Mouse (Mus musculus) kidney, embryonic 15.5 days (tissue): Measurements from ENCODE around the gene Txndc8. TPM values are rescaled to one million over a fixed set of nuclear protein-coding genes. Genes with fewer than 3 reads are reported as not detected.

Source experiments
- ATAC-seq: fragments of 200-750 bp; cut with Nextera tagmentation; replicated peaks from 2 replicates; pipeline ENCODE4 v1.8.0; 2017; ENCODE audit warnings: moderate TSS enrichment; ENCODE audit not compliant: low FRiP score
- H3K27ac ChIP-seq: fragments of 300-500 bp; sonication (generic); 2 replicates; pipeline ENCODE4 v1.5.1; 2015; ENCODE audit warnings: mild to moderate bottlenecking, inconsistent platforms
- H3K27me3 ChIP-seq: fragments of 300-500 bp; sonication (generic); 2 replicates; pipeline ENCODE4 v1.6.1; 2015; ENCODE audit warnings: inconsistent platforms
- H3K36me3 ChIP-seq: fragments of 300-500 bp; sonication (generic); 2 replicates; pipeline ENCODE4 v1.6.1; 2015; ENCODE audit warnings: inconsistent platforms
- H3K4me1 ChIP-seq: fragments of 300-500 bp; sonication (generic); 2 replicates; pipeline ENCODE4 v1.6.1; 2015; ENCODE audit warnings: inconsistent platforms
- H3K4me2 ChIP-seq: fragments of 300-500 bp; sonication (generic); 2 replicates; pipeline ENCODE4 v1.6.1; 2015; ENCODE audit warnings: moderate library complexity, mild to moderate bottlenecking, inconsistent platforms
- H3K4me3 ChIP-seq: fragments of 300-500 bp; sonication (generic); replicated peaks from 2 replicates; pipeline ENCODE4 v1.5.1; 2015; ENCODE audit warnings: mild to moderate bottlenecking, inconsistent platforms
- H3K9ac ChIP-seq: fragments of 300-500 bp; sonication (generic); 2 replicates; pipeline ENCODE4 v1.6.1; 2015; ENCODE audit warnings: mild to moderate bottlenecking, inconsistent platforms
- H3K9me3 ChIP-seq: fragments of 300-500 bp; sonication (generic); replicated peaks from 2 replicates; pipeline ENCODE4 v1.6.1; 2016; ENCODE audit warnings: inconsistent platforms
- WGBS: fragments of 180-500 bp; shearing (Covaris S2); methylation state at CpG from one replicate; pipeline ENCODE4 v1.1.7; 2015; ENCODE audit warnings: mixed read lengths; 5-methylcytosine and 5-hydroxymethylcytosine counted together
- polyA plus RNA-seq: library from polyadenylated mRNA; unstranded; fragments of >200 nt; fragmentation: Nextera tagmentation; extraction: Ambion mirVana; gene quantifications from 2 replicates; pipeline ENCODE4 v1.2.1, GENCODE M21; 2015

Txndc8 gene
- polyA plus RNA-seq, 1 experiment from 2014 or later, result not detected

- H3K4me1 ChIP-seq, result no peaks in the 10 kb centered on the region
- H3K27me3 ChIP-seq, result no peaks in the 10 kb centered on the region
- no peak overlapping the region for H3K9ac ChIP-seq
- H3K36me3 ChIP-seq, result no peaks in the 10 kb centered on the region
- ATAC-seq, result no peak
- no peaks in the 10 kb centered on the region for H3K9me3 ChIP-seq
- H3K4me2 ChIP-seq, result no peak overlapping the region
- WGBS, result 85% methylated on average over 6 of the region's 6 CpGs
- H3K4me3 ChIP-seq, result no peak overlapping the region
- H3K27ac ChIP-seq, result no peak overlapping the region
These were observed 34.4 kb downstream of the Txndc8 start for GRCm38 (mm10) chr4:57974400-57975117.

GRCm38 (mm10) chr4:57973592-57974268 lies 35.2 kb downstream of the Txndc8 start:
- no peaks in the 10 kb centered on the region for H3K9me3 ChIP-seq
- no peaks in the 10 kb centered on the region for H3K27me3 ChIP-seq
- H3K9ac ChIP-seq, result no peak overlapping the region
- ATAC-seq, result no peak
- no peak overlapping the region for H3K4me3 ChIP-seq
- no peak overlapping the region for H3K4me2 ChIP-seq
- H3K27ac ChIP-seq, result no peak overlapping the region
- 85% methylated on average over 6 of the region's 6 CpGs for WGBS
- no peaks in the 10 kb centered on the region for H3K36me3 ChIP-seq
- no peaks in the 10 kb centered on the region for H3K4me1 ChIP-seq

GRCm38 (mm10) chr4:57970285-57970684 lies 38.6 kb downstream of the Txndc8 start:
- no peak overlapping the region for H3K9ac ChIP-seq
- 0 out of 2 replicates have a peak, but pooled peaks cover 3% of the 10 kb centered on the region for H3K4me1 ChIP-seq
- no peak for ATAC-seq
- H3K4me2 ChIP-seq, result no peak overlapping the region
- no peaks in the 10 kb centered on the region for H3K9me3 ChIP-seq
- no peak overlapping the region for H3K4me3 ChIP-seq
- H3K27me3 ChIP-seq, result no peaks in the 10 kb centered on the region
- H3K27ac ChIP-seq, result no peak overlapping the region
- H3K36me3 ChIP-seq, result no peaks in the 10 kb centered on the region

DNA sequence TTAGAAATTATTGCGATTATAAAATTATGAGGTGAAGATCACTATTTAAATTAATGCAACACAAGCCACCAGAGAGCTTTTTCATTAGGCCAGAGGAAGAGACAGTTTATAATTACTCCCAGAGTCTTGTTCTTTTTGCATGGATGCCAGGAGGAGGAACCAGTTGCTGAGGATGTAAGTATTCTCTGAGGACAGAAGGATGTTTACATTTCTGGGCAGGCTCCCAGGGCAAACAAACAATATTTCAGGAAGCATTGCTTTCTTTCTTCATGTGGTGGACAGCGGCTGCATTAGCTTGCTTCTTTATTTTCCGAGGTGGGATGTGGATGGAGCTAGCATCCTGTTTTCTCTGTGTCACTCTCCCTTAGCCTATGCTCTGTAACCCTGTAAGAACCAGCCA lies 41.7 kb downstream of the Txndc8 start:
- 0 out of 2 replicates have a peak, but pooled peaks cover 3% of the 10 kb centered on the region for H3K4me1 ChIP-seq
- H3K9ac ChIP-seq, result no peak overlapping the region
- H3K27ac ChIP-seq, result no peak overlapping the region
- H3K27me3 ChIP-seq, result no peaks in the 10 kb centered on the region
- WGBS, result 59% methylated on average over 3 of the region's 3 CpGs
- H3K4me3 ChIP-seq, result no peak overlapping the region
- no peaks in the 10 kb centered on the region for H3K36me3 ChIP-seq
- no peak overlapping the region for H3K4me2 ChIP-seq
- H3K9me3 ChIP-seq, result no peaks in the 10 kb centered on the region
- no peak for ATAC-seq

DNA sequence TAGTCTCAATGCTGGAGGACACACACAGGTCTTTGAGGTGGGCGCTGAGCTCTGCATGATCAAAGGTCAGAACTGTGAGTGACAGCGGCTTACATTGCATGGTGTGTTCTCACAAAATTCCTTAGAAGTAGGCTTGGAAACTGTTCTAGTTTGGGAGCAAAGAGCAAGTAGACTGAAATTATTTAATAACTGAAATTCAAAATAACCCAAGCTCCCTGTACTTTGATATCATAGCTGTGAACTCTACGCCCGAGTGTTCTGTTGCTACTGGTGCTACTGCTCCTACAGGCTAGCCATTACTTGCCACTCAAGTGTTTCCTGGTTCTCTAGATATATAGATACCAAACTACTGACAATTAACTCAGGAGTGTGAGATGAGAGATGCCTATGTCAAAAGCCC lies 43.4 kb downstream of the Txndc8 start:
- 96% methylated on average over 4 of the region's 4 CpGs for WGBS
- Histone ChIP-seq H3K36me3 (no peaks in the 10 kb centered on the region), H3K27me3 (no peaks in the 10 kb centered on the region), H3K4me1 (0 out of 2 replicates have a peak, but pooled peaks cover 3% of the 10 kb centered on the region), H3K4me3 (no peak overlapping the region), H3K9ac (no peak overlapping the region), H3K4me2 (no peak overlapping the region), H3K27ac (no peak overlapping the region), H3K9me3 (no peaks in the 10 kb centered on the region)
- no peak for ATAC-seq

GRCm38 (mm10) chr4:57964143-57964542 lies 44.8 kb downstream of the Txndc8 start:
- WGBS, result 69% methylated on average over 1 of the region's 1 CpGs

GRCm38 (mm10) chr4:57959056-57959455 lies 49.9 kb downstream of the Txndc8 start:
- H3K27ac ChIP-seq, result no peak overlapping the region
- H3K9ac ChIP-seq, result no peak overlapping the region
- 81% methylated on average over 8 of the region's 8 CpGs for WGBS
- H3K9me3 ChIP-seq, result no peaks in the 10 kb centered on the region
- no peak overlapping the region for H3K4me3 ChIP-seq
- H3K4me2 ChIP-seq, result no peak overlapping the region
- peaks cover 3% of the 10 kb centered on the region; the same call in 1 of the 2 replicates for H3K27me3 ChIP-seq
- peaks cover 30% of the 10 kb centered on the region for H3K4me1 ChIP-seq
- H3K36me3 ChIP-seq, result 0 out of 2 replicates have a peak, but pooled peaks cover 4% of the 10 kb centered on the region
- ATAC-seq, result no peak

More at GRCm38 (mm10) chr4:57964143-57964542, 44.8 kb downstream of the Txndc8 start:
- ATAC-seq, result no peak
- Histone ChIP-seq H3K4me2 (no peak overlapping the region), H3K4me1 (0 out of 2 replicates have a peak, but pooled peaks cover 3% of the 10 kb centered on the region), H3K9ac (no peak overlapping the region), H3K9me3 (no peaks in the 10 kb centered on the region), H3K36me3 (no peaks in the 10 kb centered on the region), H3K27ac (no peak overlapping the region), H3K27me3 (no peaks in the 10 kb centered on the region), H3K4me3 (no peak overlapping the region)

GRCm38 (mm10) chr4:57958098-57958497 lies 50.8 kb downstream of the Txndc8 start:
- Histone ChIP-seq H3K27me3 (peaks cover 3% of the 10 kb centered on the region; the same call in 1 of the 2 replicates), H3K36me3 (0 out of 2 replicates have a peak, but pooled peaks cover 4% of the 10 kb centered on the region), H3K4me2 (no peak overlapping the region), H3K9me3 (no peaks in the 10 kb centered on the region), H3K4me1 (peaks cover 39% of the 10 kb centered on the region), H3K4me3 (no peak overlapping the region), H3K9ac (no peak overlapping the region), H3K27ac (no peak overlapping the region)
- ATAC-seq, result no peak
- WGBS, result 36% methylated on average over 9 of the region's 9 CpGs

DNA sequence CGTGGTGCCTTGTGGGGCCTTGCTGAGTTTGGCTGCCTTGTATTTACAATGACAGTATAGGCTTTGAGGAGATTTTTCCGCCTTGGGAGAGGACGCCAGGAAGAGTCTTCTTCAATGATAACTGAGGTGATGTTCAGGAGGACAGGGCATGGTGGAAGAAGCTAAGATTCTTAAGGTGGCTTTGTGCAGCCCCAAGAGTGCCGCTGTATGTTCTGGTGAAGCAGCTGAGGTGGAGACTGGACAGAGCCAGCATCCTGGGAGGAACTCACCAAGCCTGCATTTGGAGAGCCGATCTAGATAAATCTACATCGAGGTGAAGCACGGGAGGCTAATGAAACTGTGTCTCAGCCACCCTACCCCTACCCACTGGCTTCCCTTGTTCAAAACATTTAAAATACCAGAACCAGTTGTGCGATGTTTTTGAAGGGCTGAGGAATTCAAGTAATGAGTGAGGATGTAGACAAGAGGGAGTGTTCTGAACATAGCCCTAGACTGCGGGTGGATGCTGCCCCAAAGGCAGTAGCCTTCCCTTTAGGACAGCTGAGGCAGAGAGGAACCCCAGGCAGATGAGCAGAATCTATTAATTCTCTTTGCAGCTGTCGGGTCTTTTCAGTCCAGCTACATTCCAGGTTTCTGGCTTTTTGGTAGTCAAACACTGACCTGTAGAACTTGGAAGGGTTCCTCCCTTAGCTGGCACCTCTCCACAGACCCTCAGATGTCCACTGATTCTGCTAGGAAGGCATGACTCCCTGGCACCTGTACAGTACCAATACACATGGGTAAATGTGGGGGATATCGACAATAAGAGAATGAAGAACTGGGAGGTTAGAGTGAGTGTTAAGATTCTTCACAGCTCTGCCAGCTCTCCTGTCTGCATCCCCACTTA lies 51.5 kb downstream of the Txndc8 start:
- Histone ChIP-seq H3K27me3 (peaks cover 3% of the 10 kb centered on the region; the same call in 1 of the 2 replicates), H3K27ac (peak overlapping the region; percentile 99), H3K4me3 (peak overlapping the region; percentile 93), H3K4me1 (peaks cover 39% of the 10 kb centered on the region), H3K9ac (peak overlapping the region; percentile 58; the same call in 1 of the 2 replicates), H3K4me2 (peak overlapping the region; percentile 77), H3K36me3 (peaks cover 5% of the 10 kb centered on the region; the same call in 1 of the 2 replicates), H3K9me3 (no peaks in the 10 kb centered on the region)
- WGBS, result 44% methylated on average over 11 of the region's 11 CpGs
- ATAC-seq, result no peak

GRCm38 (mm10) chr4:57956029-57956960 lies 52.6 kb downstream of the Txndc8 start, which contains the start of gene Txn1:
Gene Txn1, minus strand, starts transcription at chr4:57956411.
- WGBS, result under 1% methylated on average over 70 of the region's 71 CpGs
- H3K27ac ChIP-seq, result peak within 1 kb of the TSS; percentile 99
- ATAC-seq, result peak; percentile 99

GRCm38 (mm10) chr4:57955544-57955958 lies 53.4 kb downstream of the Txndc8 start:
- ATAC-seq, result peak; percentile 24
- Histone ChIP-seq H3K4me2 (peak overlapping the region; percentile 73), H3K9me3 (no peaks in the 10 kb centered on the region), H3K27ac (peak overlapping the region; percentile 94), H3K27me3 (peaks cover 3% of the 10 kb centered on the region; the same call in 1 of the 2 replicates), H3K4me3 (peak overlapping the region; percentile 93), H3K4me1 (peaks cover 42% of the 10 kb centered on the region), H3K9ac (peak overlapping the region; percentile 85), H3K36me3 (peaks cover 24% of the 10 kb centered on the region)
- whole genome bisulfite sequencing, result under 1% methylated on average over 25 of the region's 25 CpGs

More at GRCm38 (mm10) chr4:57956029-57956960, 52.6 kb downstream of the Txndc8 start, which contains the start of gene Txn1:
- Histone ChIP-seq H3K27me3 (peaks cover 3% of the 10 kb centered on the region; the same call in 1 of the 2 replicates), H3K4me3 (peak within 1 kb of the TSS; percentile 93), H3K9me3 (no peaks in the 10 kb centered on the region), H3K4me1 (peaks cover 42% of the 10 kb centered on the region), H3K36me3 (peaks cover 17% of the 10 kb centered on the region), H3K4me2 (peak within 1 kb of the TSS; percentile 77), H3K9ac (peak within 1 kb of the TSS; percentile 85)
